Mouse (Mus musculus) forebrain, embryonic 15.5 days (tissue): ENCODE data around the gene Tex45. TPM values are rescaled to one million over a fixed set of nuclear protein-coding genes. Genes with fewer than 3 reads are reported as not detected.

Source experiments
- ATAC-seq: fragments of 200-750 bp; cut with Nextera tagmentation; replicated peaks from 2 replicates; pipeline ENCODE4 v1.8.0; 2017; ENCODE audit warnings: mild to moderate bottlenecking, moderate TSS enrichment, moderate library complexity
- H3K27ac ChIP-seq: fragments of 300-500 bp; sonication (generic); replicated peaks from 2 replicates; pipeline ENCODE4 v1.5.1; 2015; ENCODE audit warnings: mild to moderate bottlenecking, inconsistent platforms
- H3K27me3 ChIP-seq: fragments of 300-500 bp; sonication (generic); 2 replicates; pipeline ENCODE4 v1.6.1; 2015; ENCODE audit warnings: inconsistent platforms
- H3K36me3 ChIP-seq: fragments of 300-500 bp; sonication (generic); 2 replicates; pipeline ENCODE4 v1.6.1; 2015; ENCODE audit warnings: mild to moderate bottlenecking, inconsistent platforms
- H3K4me1 ChIP-seq: fragments of 300-500 bp; sonication (generic); 2 replicates; pipeline ENCODE4 v1.6.1; 2015; ENCODE audit warnings: inconsistent platforms
- H3K4me2 ChIP-seq: fragments of 300-500 bp; sonication (generic); replicated peaks from 2 replicates; pipeline ENCODE4 v1.6.1; 2015; ENCODE audit warnings: mild to moderate bottlenecking, inconsistent platforms
- H3K4me3 ChIP-seq: fragments of 300-500 bp; sonication (generic); 2 replicates; pipeline ENCODE4 v1.5.1; 2015; ENCODE audit warnings: mild to moderate bottlenecking, inconsistent platforms
- H3K9ac ChIP-seq: fragments of 300-500 bp; sonication (generic); replicated peaks from 2 replicates; pipeline ENCODE4 v1.6.1; 2015; ENCODE audit warnings: mild to moderate bottlenecking, inconsistent platforms
- H3K9me3 ChIP-seq: fragments of 300-500 bp; sonication (generic); 2 replicates; pipeline ENCODE4 v1.6.1; 2016; ENCODE audit warnings: inconsistent platforms
- WGBS: fragments of 180-500 bp; shearing (Covaris S2); methylation state at CpG from one replicate; pipeline ENCODE4 v1.1.7; 2015; ENCODE audit warnings: mixed read lengths; 5-methylcytosine and 5-hydroxymethylcytosine counted together
- polyA plus RNA-seq: library from polyadenylated mRNA; unstranded; fragments of >200 nt; fragmentation: Nextera tagmentation; extraction: Ambion mirVana; gene quantifications from 2 replicates; pipeline ENCODE4 v1.2.1, GENCODE M21; 2015

Gene Tex45
- polyA plus RNA-seq = 0.11 and 0.25 TPM in 2 replicates

GRCm38 (mm10) chr8:3470562-3470961 is at the start of gene Tex45:
Gene Tex45, plus strand, starts transcription at chr8:3470862.
- H3K4me1 ChIP-seq = 0 out of 2 replicates have a peak, but pooled peaks cover 3% of the 10 kb centered on the region
- no peak for ATAC-seq
- H3K36me3 ChIP-seq = no peaks in the 10 kb centered on the region
- H3K27ac ChIP-seq = no peak within 1 kb of the TSS
- no peak within 1 kb of the TSS for H3K4me2 ChIP-seq
- H3K4me3 ChIP-seq = no peak within 1 kb of the TSS
- no peak within 1 kb of the TSS for H3K9ac ChIP-seq
- H3K9me3 ChIP-seq = no peaks in the 10 kb centered on the region
- no peaks in the 10 kb centered on the region for H3K27me3 ChIP-seq

- Histone ChIP-seq H3K27ac (no peak overlapping the region), H3K36me3 (no peaks in the 10 kb centered on the region), H3K9ac (no peak overlapping the region), H3K9me3 (no peaks in the 10 kb centered on the region), H3K27me3 (no peaks in the 10 kb centered on the region), H3K4me2 (no peak overlapping the region), H3K4me1 (peaks cover 12% of the 10 kb centered on the region), H3K4me3 (no peak overlapping the region)
- 94% methylated on average over 5 of the region's 5 CpGs for WGBS
- no peak for ATAC-seq
Observed at GRCm38 (mm10) chr8:3421507-3421906, 49.2 kb upstream of the Tex45 start.

- H3K27ac ChIP-seq = no peak overlapping the region
- no peak overlapping the region for H3K4me3 ChIP-seq
- H3K9me3 ChIP-seq = no peaks in the 10 kb centered on the region
- 0 out of 2 replicates have a peak, but pooled peaks cover 4% of the 10 kb centered on the region for H3K36me3 ChIP-seq
- no peaks in the 10 kb centered on the region for H3K27me3 ChIP-seq
- no peak for ATAC-seq
- no peak overlapping the region for H3K4me2 ChIP-seq
- H3K4me1 ChIP-seq = no peaks in the 10 kb centered on the region
- WGBS = 97% methylated on average over 5 of the region's 5 CpGs
- no peak overlapping the region for H3K9ac ChIP-seq
Observed at GRCm38 (mm10) chr8:3425217-3425616, 45.4 kb upstream of the Tex45 start.

GRCm38 (mm10) chr8:3426211-3426610 is 44.5 kb upstream of the Tex45 start:
- Histone ChIP-seq H3K9me3 (no peaks in the 10 kb centered on the region), H3K27ac (no peak overlapping the region), H3K4me2 (no peak overlapping the region), H3K27me3 (no peaks in the 10 kb centered on the region), H3K4me3 (no peak overlapping the region), H3K9ac (no peak overlapping the region), H3K36me3 (peaks cover 6% of the 10 kb centered on the region; the same call in 1 of the 2 replicates), H3K4me1 (no peaks in the 10 kb centered on the region)
- 96% methylated on average over 3 of the region's 3 CpGs for WGBS
- no peak for ATAC-seq

DNA sequence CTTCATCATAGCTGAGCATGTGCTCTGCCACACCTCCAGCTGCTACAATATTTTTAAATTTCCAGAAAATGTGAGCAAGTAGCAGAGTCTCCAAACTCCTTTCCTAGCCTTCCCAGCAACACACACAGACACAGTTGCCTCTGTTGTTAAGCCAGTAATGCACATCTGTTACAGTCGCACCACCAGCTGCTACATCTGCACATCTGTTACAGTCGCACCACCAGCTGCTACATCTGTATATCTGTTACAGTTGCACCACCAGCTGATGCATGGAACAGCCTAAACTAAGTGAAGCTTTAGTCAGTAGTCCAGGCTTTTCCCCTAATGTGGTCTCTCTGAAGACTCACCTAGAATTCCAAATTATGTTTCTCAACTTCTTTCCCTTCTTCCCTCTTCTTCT is 42.2 kb upstream of the Tex45 start:
- H3K36me3 ChIP-seq = peaks cover 22% of the 10 kb centered on the region
- no peaks in the 10 kb centered on the region for H3K4me1 ChIP-seq
- no peak overlapping the region for H3K4me2 ChIP-seq
- no peak overlapping the region for H3K4me3 ChIP-seq
- no peaks in the 10 kb centered on the region for H3K9me3 ChIP-seq
- WGBS = 88% methylated on average over 2 of the region's 2 CpGs
- ATAC-seq = no peak
- no peak overlapping the region for H3K27ac ChIP-seq
- no peaks in the 10 kb centered on the region for H3K27me3 ChIP-seq
- H3K9ac ChIP-seq = no peak overlapping the region

GRCm38 (mm10) chr8:3429966-3430365 is 40.7 kb upstream of the Tex45 start:
- no peak overlapping the region for H3K9ac ChIP-seq
- peaks cover 31% of the 10 kb centered on the region for H3K36me3 ChIP-seq
- no peaks in the 10 kb centered on the region for H3K4me1 ChIP-seq
- H3K27ac ChIP-seq = no peak overlapping the region
- H3K4me2 ChIP-seq = no peak overlapping the region
- H3K4me3 ChIP-seq = no peak overlapping the region
- no peak for ATAC-seq
- H3K27me3 ChIP-seq = no peaks in the 10 kb centered on the region
- no peaks in the 10 kb centered on the region for H3K9me3 ChIP-seq
- 83% methylated on average over 2 of the region's 2 CpGs for WGBS

- no peak for ATAC-seq
- H3K4me3 ChIP-seq = no peak overlapping the region
- peaks cover 43% of the 10 kb centered on the region for H3K36me3 ChIP-seq
- WGBS = 80% methylated on average over 3 of the region's 3 CpGs
- no peak overlapping the region for H3K9ac ChIP-seq
- no peaks in the 10 kb centered on the region for H3K27me3 ChIP-seq
- H3K4me1 ChIP-seq = no peaks in the 10 kb centered on the region
- no peak overlapping the region for H3K27ac ChIP-seq
- no peaks in the 10 kb centered on the region for H3K9me3 ChIP-seq
- no peak overlapping the region for H3K4me2 ChIP-seq
Observed at GRCm38 (mm10) chr8:3431113-3431512, 39.5 kb upstream of the Tex45 start.

GRCm38 (mm10) chr8:3436492-3436891 is 34.2 kb upstream of the Tex45 start:
- no peak overlapping the region for H3K4me3 ChIP-seq
- H3K9ac ChIP-seq = no peak overlapping the region
- no peaks in the 10 kb centered on the region for H3K27me3 ChIP-seq
- no peak for ATAC-seq
- H3K4me2 ChIP-seq = no peak overlapping the region
- H3K4me1 ChIP-seq = no peaks in the 10 kb centered on the region
- H3K36me3 ChIP-seq = peaks cover 80% of the 10 kb centered on the region
- no peak overlapping the region for H3K27ac ChIP-seq
- WGBS = 89% methylated on average over 5 of the region's 6 CpGs
- no peaks in the 10 kb centered on the region for H3K9me3 ChIP-seq

DNA sequence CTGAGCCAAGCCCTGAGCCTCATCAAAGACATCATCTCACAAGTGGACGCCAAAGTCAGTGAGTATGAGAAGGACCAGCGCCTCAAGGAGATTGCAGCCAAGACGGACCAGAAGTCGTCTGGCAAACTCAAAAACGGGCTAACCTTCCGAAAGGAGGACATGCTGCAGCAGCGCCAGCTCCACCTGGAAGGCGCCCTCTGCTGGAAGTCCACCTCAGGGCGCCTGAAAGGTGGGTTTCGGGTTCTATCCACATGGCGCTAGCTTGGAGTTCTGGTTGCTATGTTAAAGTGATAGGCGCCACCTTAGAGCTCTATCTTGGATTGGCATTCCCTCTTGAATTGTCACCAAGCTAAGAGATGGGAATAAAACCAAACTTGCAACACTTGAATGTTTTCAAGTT is 31.2 kb upstream of the Tex45 start:
- Histone ChIP-seq H3K27ac (no peak overlapping the region), H3K9me3 (no peaks in the 10 kb centered on the region), H3K4me3 (no peak overlapping the region), H3K27me3 (no peaks in the 10 kb centered on the region), H3K4me2 (no peak overlapping the region), H3K4me1 (no peaks in the 10 kb centered on the region), H3K36me3 (peaks cover 69% of the 10 kb centered on the region), H3K9ac (no peak overlapping the region)
- no peak for ATAC-seq
- 78% methylated on average over 12 of the region's 12 CpGs for WGBS

DNA sequence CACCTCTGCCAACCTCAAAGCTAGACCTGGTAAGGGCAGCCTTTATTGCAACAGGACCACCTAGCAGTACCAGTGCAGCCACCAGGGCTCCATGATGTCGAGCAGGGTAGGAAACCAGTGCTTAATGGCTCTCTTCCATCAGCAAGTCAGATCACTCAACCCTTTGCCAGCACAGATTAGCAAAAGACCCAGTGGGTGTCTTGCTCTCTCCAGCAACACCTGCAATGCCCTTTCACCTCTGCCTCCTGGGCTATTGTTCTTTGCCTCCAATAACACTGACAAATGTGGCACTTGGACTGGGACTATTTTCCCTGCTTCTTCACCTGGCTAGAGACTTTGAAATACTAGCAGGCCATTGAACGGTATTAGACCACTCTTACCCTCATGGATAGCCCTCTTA is 21.4 kb upstream of the Tex45 start:
- H3K9ac ChIP-seq = no peak overlapping the region
- no peak overlapping the region for H3K27ac ChIP-seq
- H3K4me1 ChIP-seq = no peaks in the 10 kb centered on the region
- peaks cover 60% of the 10 kb centered on the region for H3K36me3 ChIP-seq
- 88% methylated on average over 2 of the region's 2 CpGs for WGBS
- H3K9me3 ChIP-seq = no peaks in the 10 kb centered on the region
- H3K27me3 ChIP-seq = no peaks in the 10 kb centered on the region
- H3K4me2 ChIP-seq = no peak overlapping the region
- no peak overlapping the region for H3K4me3 ChIP-seq
- ATAC-seq = no peak

- Histone ChIP-seq H3K4me1 (no peaks in the 10 kb centered on the region), H3K9ac (no peak overlapping the region), H3K4me3 (no peak overlapping the region), H3K27me3 (no peaks in the 10 kb centered on the region), H3K36me3 (peaks cover 71% of the 10 kb centered on the region), H3K9me3 (no peaks in the 10 kb centered on the region), H3K4me2 (no peak overlapping the region), H3K27ac (no peak overlapping the region)
- 27% methylated on average over 5 of the region's 5 CpGs for WGBS
- 0 out of 2 replicates have a peak, but pooled peaks have one; percentile 35 for ATAC-seq
Observed at GRCm38 (mm10) chr8:3450670-3451069, 20.0 kb upstream of the Tex45 start.

DNA sequence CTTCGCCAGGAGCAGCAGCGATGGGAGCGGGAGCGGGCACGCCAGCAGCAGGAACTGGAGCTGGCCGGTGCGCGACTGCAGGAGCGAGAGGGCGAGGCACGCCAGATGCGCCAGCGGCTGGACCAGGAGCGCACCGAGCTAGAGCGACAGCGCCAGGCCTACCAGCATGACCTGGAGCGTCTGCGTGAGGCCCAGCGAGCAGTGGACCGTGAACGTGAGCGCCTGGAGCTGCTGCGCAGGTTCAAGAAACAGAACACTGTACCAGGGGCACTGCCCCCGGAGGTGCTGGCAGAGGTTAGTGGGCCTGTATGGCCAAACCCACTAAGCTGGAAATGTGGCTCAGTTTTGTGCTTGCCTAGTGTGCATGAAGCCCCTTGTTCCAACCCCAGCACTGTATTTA is 18.7 kb upstream of the Tex45 start:
- no peak for ATAC-seq
- no peak overlapping the region for H3K27ac ChIP-seq
- H3K9ac ChIP-seq = no peak overlapping the region
- no peaks in the 10 kb centered on the region for H3K9me3 ChIP-seq
- WGBS = 95% methylated on average over 25 of the region's 25 CpGs
- no peak overlapping the region for H3K4me2 ChIP-seq
- no peaks in the 10 kb centered on the region for H3K27me3 ChIP-seq
- no peaks in the 10 kb centered on the region for H3K4me1 ChIP-seq
- no peak overlapping the region for H3K4me3 ChIP-seq
- H3K36me3 ChIP-seq = peaks cover 75% of the 10 kb centered on the region

DNA sequence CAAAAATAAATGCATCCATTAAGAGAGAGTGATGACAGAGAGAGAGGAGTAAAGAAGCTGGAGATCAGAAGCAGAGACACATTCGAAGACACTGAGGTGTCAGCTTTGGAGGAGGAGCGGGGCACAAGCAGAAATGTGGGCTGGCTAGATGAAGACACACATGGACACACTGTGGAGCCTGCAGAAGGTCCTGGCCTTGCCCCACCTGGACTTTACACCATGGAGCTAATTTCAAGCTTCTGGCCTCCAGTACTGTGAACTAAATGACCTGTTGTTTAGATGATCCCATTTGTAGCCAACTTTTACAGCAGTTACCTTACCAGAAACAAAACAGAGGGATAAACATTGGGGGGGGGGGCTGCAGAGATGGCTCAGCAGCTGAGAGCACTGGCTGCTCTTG is 7.4 kb upstream of the Tex45 start:
- Histone ChIP-seq H3K4me2 (no peak overlapping the region), H3K4me3 (no peak overlapping the region), H3K36me3 (no peaks in the 10 kb centered on the region), H3K27ac (no peak overlapping the region), H3K4me1 (0 out of 2 replicates have a peak, but pooled peaks cover 3% of the 10 kb centered on the region), H3K9me3 (no peaks in the 10 kb centered on the region), H3K9ac (no peak overlapping the region), H3K27me3 (no peaks in the 10 kb centered on the region)
- no peak for ATAC-seq
- WGBS = 93% methylated on average over 2 of the region's 2 CpGs
